Mouse (Mus musculus): ENCODE measurements around the gene Nr2c2.

The Nr2c2 gene

GRCm38 (mm10) chr6:92126861-92127468 lies 35.8 kb downstream of the Nr2c2 start:
- no peak for DNase-seq (ENCODE audit: low read depth in 2 of 2, low spot score in 2 of 2)

DNA sequence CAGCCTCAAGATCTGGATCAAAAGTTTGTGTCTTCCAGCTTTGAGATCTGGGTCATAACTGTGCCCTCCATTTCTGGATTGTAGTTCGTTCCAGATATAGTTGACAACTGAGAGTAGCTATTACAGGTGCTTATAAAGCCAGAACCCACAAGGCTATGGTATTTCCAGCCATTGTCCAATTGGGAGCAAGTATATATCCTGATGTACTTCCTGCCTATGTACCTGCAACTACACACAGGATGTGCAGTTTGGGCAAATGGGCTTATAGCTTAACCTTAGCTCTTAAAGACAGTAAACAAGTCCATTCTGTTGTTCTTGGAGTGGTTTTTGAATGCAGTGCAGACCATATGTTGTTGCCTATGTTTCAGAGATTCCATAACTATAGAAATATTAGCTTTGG lies 40.3 kb downstream of the Nr2c2 start:
- no peak for DNase-seq (ENCODE audit: low read depth in 2 of 2, low spot score in 2 of 2)

- peak in 1 of 2 experiments; percentile 24 for DNase-seq (ENCODE audit: low read depth in 2 of 2, low spot score in 2 of 2)
Observed at GRCm38 (mm10) chr6:92132021-92132911, 41.1 kb downstream of the Nr2c2 start.

DNA sequence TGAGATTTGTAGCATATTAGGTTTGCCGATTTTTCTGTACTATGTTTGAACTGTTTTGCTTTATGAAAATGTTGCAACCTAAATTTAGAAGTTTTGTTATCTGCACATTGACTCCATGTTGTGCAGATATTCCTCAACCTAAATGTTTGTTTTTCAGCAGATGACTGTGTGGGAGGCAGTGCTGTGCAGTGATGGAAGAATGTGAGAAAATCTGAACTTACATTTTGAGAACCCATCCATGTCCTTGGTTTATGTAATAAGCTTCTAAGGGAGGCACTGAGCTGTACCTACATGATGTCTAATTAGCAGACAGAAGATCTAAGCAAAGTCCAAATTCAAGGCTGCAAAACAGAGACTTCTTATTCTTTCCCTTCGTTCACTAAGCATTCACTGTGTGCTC lies 42.4 kb downstream of the Nr2c2 start:
- no peak for DNase-seq (ENCODE audit: low read depth in 2 of 2, low spot score in 2 of 2)

DNA sequence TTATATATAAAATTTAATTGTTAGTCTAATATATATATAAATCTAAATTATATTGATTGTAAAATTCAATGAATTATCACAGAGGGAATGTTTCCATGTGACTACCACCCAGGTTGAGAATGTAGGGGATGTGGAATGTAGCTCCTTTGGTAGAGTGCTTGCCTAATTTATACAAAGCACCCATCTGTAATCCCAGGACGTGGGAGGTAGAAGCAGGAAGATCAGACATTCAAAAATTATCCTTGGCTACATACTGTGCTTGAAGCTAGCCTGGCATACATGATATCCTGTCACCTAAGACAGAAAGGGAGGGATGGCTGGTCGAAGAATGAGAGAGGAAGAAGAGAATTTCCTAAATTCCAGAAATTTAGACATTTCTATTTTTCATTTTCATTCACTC lies 45.2 kb downstream of the Nr2c2 start:
- DNase-seq (ENCODE audit: low read depth in 2 of 2, low spot score in 2 of 2) = no peak

GRCm38 (mm10) chr6:92145881-92146280 lies 54.7 kb downstream of the Nr2c2 start:
- no peak for DNase-seq (ENCODE audit: low read depth in 2 of 2, low spot score in 2 of 2)

DNA sequence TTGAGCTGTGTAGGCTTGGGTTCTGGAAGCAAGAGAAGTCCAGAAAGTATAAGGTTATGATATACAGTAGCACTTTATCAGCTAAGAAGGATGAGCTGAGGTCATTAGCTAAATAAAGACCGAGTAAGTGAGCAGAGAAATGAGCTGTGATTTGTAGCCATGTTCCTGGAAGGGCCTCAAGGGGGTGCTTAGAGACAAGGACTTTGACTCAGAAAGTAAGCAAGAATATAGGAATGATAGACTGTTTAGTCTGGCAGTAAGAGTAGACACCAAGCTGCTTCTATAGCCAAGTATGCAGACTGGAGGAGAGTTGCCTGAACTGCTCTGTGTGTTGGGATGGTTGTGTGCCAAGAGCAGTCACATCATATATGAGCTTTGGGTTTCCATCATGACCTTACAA lies 62.6 kb downstream of the Nr2c2 start:
- DNase-seq (ENCODE audit: low read depth in 2 of 2, low spot score in 2 of 2) = no peak

DNA sequence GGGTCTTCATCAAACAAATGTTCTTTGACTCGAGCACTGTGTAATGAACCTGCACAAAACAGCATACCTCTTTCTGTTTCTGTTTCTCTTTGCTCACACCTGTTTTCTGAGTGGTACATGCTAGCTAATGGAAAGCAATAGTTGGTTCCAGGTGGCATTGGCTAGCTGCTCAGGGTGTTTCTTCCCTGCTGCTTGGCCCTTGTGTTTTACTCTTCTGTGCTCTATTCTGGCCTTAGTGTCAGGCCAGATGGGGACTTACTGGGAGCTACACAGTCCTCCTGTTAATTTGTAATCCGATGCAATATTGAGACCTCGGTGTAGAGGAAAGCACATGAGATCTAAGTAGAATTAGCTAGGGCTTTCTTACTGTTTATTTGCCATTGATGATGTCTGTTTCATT lies 67.6 kb downstream of the Nr2c2 start:
- DNase-seq (ENCODE audit: low read depth in 2 of 2, low spot score in 2 of 2) = no peak

GRCm38 (mm10) chr6:92162724-92163123 lies 71.5 kb downstream of the Nr2c2 start:
- DNase-seq (ENCODE audit: low read depth in 2 of 2, low spot score in 2 of 2) = no peak

GRCm38 (mm10) chr6:92176450-92176849 lies 85.3 kb downstream of the Nr2c2 start:
- no peak for DNase-seq (ENCODE audit: low read depth in 2 of 2, low spot score in 2 of 2)

- peak in 1 of 2 experiments; percentile 9 for DNase-seq (ENCODE audit: low read depth in 2 of 2, low spot score in 2 of 2)
Observed at GRCm38 (mm10) chr6:92183621-92184131, 92.5 kb downstream of the Nr2c2 start, which contains the start of gene Mrps25. TSS of gene Mrps25 (minus strand) at chr6:92184033.

DNA sequence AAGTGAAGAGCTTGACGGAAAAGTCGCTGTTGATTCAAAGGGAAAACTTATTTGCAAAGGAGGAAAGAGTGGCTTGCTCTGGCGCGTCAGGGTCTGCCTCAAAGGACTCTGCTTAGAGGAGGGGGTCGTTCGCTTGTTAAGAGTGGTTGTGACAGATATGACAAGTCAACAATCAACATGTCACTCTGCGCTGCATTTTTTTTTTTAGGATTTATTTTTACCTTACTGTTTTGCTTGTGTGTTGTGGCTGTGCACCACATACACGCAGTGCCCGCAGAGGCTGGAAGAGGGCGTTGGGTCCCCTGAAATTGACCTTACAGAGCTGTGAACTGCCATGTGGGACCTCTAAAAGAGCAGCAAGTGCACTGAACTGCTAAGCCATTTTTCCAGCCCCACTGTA lies 93.0 kb downstream of the Nr2c2 start:
- no peak for DNase-seq (ENCODE audit: low read depth in 2 of 2, low spot score in 2 of 2)

- DNase-seq (ENCODE audit: low read depth in 2 of 2, low spot score in 2 of 2) = no peak
Observed at GRCm38 (mm10) chr6:92199414-92199813, 108.2 kb downstream of the Nr2c2 start.

- no peak for DNase-seq (ENCODE audit: low read depth in 2 of 2, low spot score in 2 of 2)
Observed at GRCm38 (mm10) chr6:92214055-92214772, 123.0 kb downstream of the Nr2c2 start.

- peak; percentile 82 to 92 for DNase-seq (ENCODE audit: low read depth in 2 of 2, low spot score in 2 of 2)
Observed at GRCm38 (mm10) chr6:92214773-92215449, 123.7 kb downstream of the Nr2c2 start, which contains the start of gene Rbsn. TSS of gene Rbsn (minus strand) at chr6:92214925.

DNA sequence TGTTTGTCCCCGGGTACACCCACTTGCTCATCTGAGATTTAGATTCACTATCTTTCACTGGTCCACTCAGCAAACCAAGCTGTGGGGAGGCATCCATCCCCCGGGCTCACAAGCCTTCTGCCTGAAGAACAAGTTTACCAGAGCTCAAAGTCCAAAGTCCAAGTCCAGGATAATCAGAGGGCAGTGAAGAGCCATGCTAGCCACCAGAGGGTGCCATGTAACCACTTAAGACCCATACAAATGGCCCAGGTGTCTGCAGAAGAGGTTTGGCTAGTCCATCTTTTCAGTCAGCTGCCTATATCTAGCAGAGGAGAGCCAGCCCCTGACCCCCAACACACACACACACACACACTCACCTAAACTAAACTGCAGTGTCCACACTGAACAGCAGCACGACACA lies 128.3 kb downstream of the Nr2c2 start:
- no peak for DNase-seq (ENCODE audit: low read depth in 2 of 2, low spot score in 2 of 2)

- no peak for DNase-seq (ENCODE audit: low read depth in 2 of 2, low spot score in 2 of 2)
Observed at GRCm38 (mm10) chr6:92221604-92222003, 130.4 kb downstream of the Nr2c2 start.

- no peak for DNase-seq (ENCODE audit: low read depth in 2 of 2, low spot score in 2 of 2)
Observed at GRCm38 (mm10) chr6:92222021-92222420, 130.8 kb downstream of the Nr2c2 start.
